Mouse (Mus musculus): Measurements from ENCODE around the gene Abcb5. TPM values are rescaled to one million over a fixed set of nuclear protein-coding genes. Genes with fewer than 3 reads are reported as not detected.

Abcb5 gene
- polyA plus RNA-seq, 1 experiment from 2014 or later, result not detected

DNA sequence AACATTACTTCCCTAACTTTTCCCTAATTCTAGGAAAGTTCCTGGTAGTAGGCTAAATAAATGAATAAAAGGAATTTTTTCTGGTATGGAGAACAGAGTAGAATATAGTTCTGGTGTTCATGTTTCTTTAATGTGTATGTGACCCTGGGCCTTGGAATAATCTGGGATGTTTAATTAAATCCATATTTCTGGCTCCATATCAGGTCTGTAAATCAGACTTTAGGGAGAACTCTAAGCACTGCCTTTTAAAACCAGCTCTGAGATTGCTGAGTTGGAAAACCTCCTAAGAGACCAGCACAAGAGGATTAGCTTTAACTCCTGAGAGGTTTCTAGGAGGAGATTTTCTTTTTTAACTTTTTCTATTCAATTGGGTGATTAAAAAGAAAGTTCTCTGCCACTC is 83.4 kb downstream of the Abcb5 start:
- Histone ChIP-seq H3K4me2 (replicated peaks; ENCODE audit: low read depth) (no peak overlapping the region), H3K4me3 (ENCODE audit: low read depth, low read length) (no peak overlapping the region), H3K36me3 (ENCODE audit: control insufficient read depth, insufficient read depth, low read length) (no peaks in the 10 kb centered on the region), H3K4me1 (replicated peaks; ENCODE audit: control insufficient read depth, insufficient read depth) (no peaks in the 10 kb centered on the region), H3K9me3 (ENCODE audit: control insufficient read depth, low read length) (no peaks in the 10 kb centered on the region), H3K9ac (ENCODE audit: low read length) (no peak overlapping the region), H3K27me3 (ENCODE audit: control insufficient read depth, insufficient read depth, low read length) (no peaks in the 10 kb centered on the region), H3K27ac (replicated peaks) (no peak overlapping the region)
- ATAC-seq (ENCODE audit: low FRiP score, low TSS enrichment), result no peak
- no peak for DNase-seq (ENCODE audit: low spot score)
- TF ChIP-seq EP300 (optimal IDR thresholded peaks at IDR 0.05), result no peak
- no peak for TF ChIP-seq CTCF (IDR thresholded peaks at IDR 0.05; ENCODE audit: low read depth)

DNA sequence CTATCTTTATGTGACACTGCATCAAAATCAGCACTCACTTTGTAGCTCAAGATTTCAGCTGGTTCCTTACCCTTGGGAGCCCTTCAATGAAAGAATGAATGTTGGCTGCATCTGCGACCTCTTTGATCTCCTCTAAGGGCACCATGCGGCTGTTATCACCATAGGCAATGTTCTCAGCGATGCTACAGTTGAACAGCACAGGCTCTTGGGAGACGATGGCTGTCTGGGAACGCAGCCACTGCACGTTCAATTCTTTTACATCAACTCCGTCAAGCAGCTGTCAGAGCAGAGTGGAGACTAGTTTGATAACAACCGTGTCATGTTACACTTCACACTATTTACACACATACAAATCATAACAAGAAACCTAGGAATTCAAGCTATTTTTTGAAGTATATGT is 93.5 kb downstream of the Abcb5 start:
- Histone ChIP-seq H3K36me3 (ENCODE audit: control insufficient read depth, insufficient read depth, low read length) (no peaks in the 10 kb centered on the region), H3K4me2 (replicated peaks; ENCODE audit: low read depth) (no peak overlapping the region), H3K27ac (replicated peaks) (no peak overlapping the region), H3K9me3 (ENCODE audit: control insufficient read depth, low read length) (no peaks in the 10 kb centered on the region), H3K9ac (ENCODE audit: low read length) (no peak overlapping the region), H3K27me3 (ENCODE audit: control insufficient read depth, insufficient read depth, low read length) (no peaks in the 10 kb centered on the region), H3K4me1 (replicated peaks; ENCODE audit: control insufficient read depth, insufficient read depth) (no peaks in the 10 kb centered on the region), H3K4me3 (ENCODE audit: low read depth, low read length) (no peak overlapping the region)
- ATAC-seq (ENCODE audit: low FRiP score, low TSS enrichment) (no peak), DNase-seq (ENCODE audit: low spot score) (no peak)
- TF ChIP-seq EP300 (optimal IDR thresholded peaks at IDR 0.05) (no peak), CTCF (IDR thresholded peaks at IDR 0.05; ENCODE audit: low read depth) (no peak)
- 47% methylated on average over 8 of the region's 8 CpGs for WGBS

DNA sequence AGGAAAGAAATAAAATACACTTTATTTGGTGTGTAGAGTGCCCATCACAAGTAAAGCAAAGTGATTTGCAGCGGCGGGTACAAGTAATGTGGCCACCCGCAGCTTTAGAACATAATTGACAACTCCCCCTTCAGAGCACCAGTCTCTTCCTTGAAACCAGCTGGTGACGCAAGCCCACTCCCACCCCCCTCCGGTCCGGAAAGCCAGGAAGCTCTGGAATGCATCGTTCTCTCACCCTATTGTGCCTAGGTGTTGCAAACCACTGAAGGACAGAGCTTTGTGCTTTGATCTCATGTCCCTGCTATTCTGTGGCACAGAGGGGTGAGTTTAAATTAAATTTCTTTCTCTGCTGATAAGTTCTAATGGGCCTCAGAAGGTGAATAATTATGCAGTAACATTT is 110.1 kb downstream of the Abcb5 start:
- Histone ChIP-seq H3K27ac (replicated peaks) (no peak overlapping the region), H3K36me3 (ENCODE audit: control insufficient read depth, insufficient read depth, low read length) (no peaks in the 10 kb centered on the region), H3K9ac (ENCODE audit: low read length) (no peak overlapping the region), H3K27me3 (ENCODE audit: control insufficient read depth, insufficient read depth, low read length) (peaks cover 6% of the 10 kb centered on the region; the same call in 1 of the 2 replicates), H3K4me2 (replicated peaks; ENCODE audit: low read depth) (no peak overlapping the region), H3K9me3 (ENCODE audit: control insufficient read depth, low read length) (no peaks in the 10 kb centered on the region), H3K4me3 (ENCODE audit: low read depth, low read length) (no peak overlapping the region), H3K4me1 (replicated peaks; ENCODE audit: control insufficient read depth, insufficient read depth) (no peaks in the 10 kb centered on the region)
- no peak for TF ChIP-seq EP300 (optimal IDR thresholded peaks at IDR 0.05)
- no peak for TF ChIP-seq CTCF (IDR thresholded peaks at IDR 0.05; ENCODE audit: low read depth)
- DNase-seq (ENCODE audit: low spot score) (no peak), ATAC-seq (ENCODE audit: low FRiP score, low TSS enrichment) (no peak)
- 7% methylated on average over 7 of the region's 7 CpGs for WGBS

- no peak overlapping the region for H3K27ac ChIP-seq (replicated peaks)
- peak; percentile 76 for DNase-seq (ENCODE audit: low spot score)
- peak overlapping the region; percentile 51 for H3K4me2 ChIP-seq (replicated peaks; ENCODE audit: low read depth)
- peaks cover 6% of the 10 kb centered on the region; the same call in 1 of the 2 replicates for H3K27me3 ChIP-seq (ENCODE audit: control insufficient read depth, insufficient read depth, low read length)
- under 1% methylated on average over 34 of the region's 34 CpGs for WGBS
- H3K4me1 ChIP-seq (replicated peaks; ENCODE audit: control insufficient read depth, insufficient read depth), result no peaks in the 10 kb centered on the region
- no peaks in the 10 kb centered on the region for H3K36me3 ChIP-seq (ENCODE audit: control insufficient read depth, insufficient read depth, low read length)
- peak overlapping the region; percentile 27 for H3K4me3 ChIP-seq (ENCODE audit: low read depth, low read length)
- H3K9me3 ChIP-seq (ENCODE audit: control insufficient read depth, low read length), result no peaks in the 10 kb centered on the region
- ATAC-seq (ENCODE audit: low FRiP score, low TSS enrichment), result peak; percentile 95
- no peak overlapping the region for H3K9ac ChIP-seq (ENCODE audit: low read length)
- TF ChIP-seq EP300 (optimal IDR thresholded peaks at IDR 0.05) (no peak), CTCF (IDR thresholded peaks at IDR 0.05; ENCODE audit: low read depth) (peak; percentile 91)
Observed at GRCm38 (mm10) chr12:118854831-118855453, 111.3 kb downstream of the Abcb5 start.

DNA sequence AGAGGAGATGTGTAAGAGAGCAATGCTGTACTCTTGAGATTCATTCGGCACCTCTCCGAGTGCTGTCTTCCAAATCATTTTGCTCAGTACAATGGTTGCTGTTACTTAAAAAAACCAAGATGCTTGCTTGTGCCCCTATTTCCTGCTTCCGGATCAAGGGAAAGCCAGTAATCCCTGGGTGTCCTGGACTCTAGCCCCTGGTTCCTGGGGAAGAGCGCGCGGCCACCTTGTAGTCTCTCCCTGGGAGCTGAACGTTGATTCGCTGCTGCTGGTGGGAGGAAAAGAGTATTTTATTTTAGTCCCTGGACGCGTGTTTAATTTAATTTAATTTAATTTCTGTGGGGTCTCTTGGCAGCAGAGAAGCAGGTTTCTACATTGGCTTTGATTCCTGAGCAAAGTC is 111.8 kb downstream of the Abcb5 start:
- no peak for TF ChIP-seq CTCF (IDR thresholded peaks at IDR 0.05; ENCODE audit: low read depth)
- TF ChIP-seq EP300 (optimal IDR thresholded peaks at IDR 0.05), result no peak
- Histone ChIP-seq H3K4me3 (ENCODE audit: low read depth, low read length) (no peak overlapping the region), H3K4me1 (replicated peaks; ENCODE audit: control insufficient read depth, insufficient read depth) (no peaks in the 10 kb centered on the region), H3K4me2 (replicated peaks; ENCODE audit: low read depth) (peak overlapping the region; percentile 51; the same call in 1 of the 2 replicates), H3K36me3 (ENCODE audit: control insufficient read depth, insufficient read depth, low read length) (no peaks in the 10 kb centered on the region), H3K9ac (ENCODE audit: low read length) (no peak overlapping the region), H3K27ac (replicated peaks) (no peak overlapping the region), H3K27me3 (ENCODE audit: control insufficient read depth, insufficient read depth, low read length) (peaks cover 7% of the 10 kb centered on the region; the same call in 1 of the 2 replicates), H3K9me3 (ENCODE audit: control insufficient read depth, low read length) (no peaks in the 10 kb centered on the region)
- no peak for ATAC-seq (ENCODE audit: low FRiP score, low TSS enrichment)
- 5% methylated on average over 10 of the region's 10 CpGs for WGBS
- no peak for DNase-seq (ENCODE audit: low spot score)

DNA sequence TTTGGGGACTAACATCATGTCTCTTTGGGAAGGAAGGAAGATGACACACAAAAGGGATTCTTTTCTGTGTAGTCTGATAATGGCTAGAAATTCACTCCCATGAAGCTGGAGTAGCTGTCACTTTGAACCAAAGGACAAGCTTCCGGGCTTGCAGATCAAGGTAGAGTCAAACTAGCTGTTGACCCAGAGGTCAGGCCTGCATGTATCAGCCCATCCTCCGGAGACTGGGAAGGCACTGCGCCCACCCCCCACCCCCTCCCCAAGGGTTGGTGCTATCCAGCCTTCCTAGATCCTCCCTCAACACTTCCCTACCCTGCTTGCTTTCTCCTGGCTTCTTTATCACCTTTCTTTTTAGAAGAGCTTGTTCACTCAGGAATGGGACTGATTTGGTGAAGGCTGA is 112.9 kb downstream of the Abcb5 start:
- Histone ChIP-seq H3K36me3 (ENCODE audit: control insufficient read depth, insufficient read depth, low read length) (no peaks in the 10 kb centered on the region), H3K4me1 (replicated peaks; ENCODE audit: control insufficient read depth, insufficient read depth) (no peaks in the 10 kb centered on the region), H3K9ac (ENCODE audit: low read length) (no peak overlapping the region), H3K27me3 (ENCODE audit: control insufficient read depth, insufficient read depth, low read length) (peaks cover 14% of the 10 kb centered on the region; the same call in 1 of the 2 replicates), H3K4me3 (ENCODE audit: low read depth, low read length) (no peak overlapping the region), H3K27ac (replicated peaks) (no peak overlapping the region), H3K9me3 (ENCODE audit: control insufficient read depth, low read length) (no peaks in the 10 kb centered on the region), H3K4me2 (replicated peaks; ENCODE audit: low read depth) (no peak overlapping the region)
- DNase-seq (ENCODE audit: low spot score) (no peak), ATAC-seq (ENCODE audit: low FRiP score, low TSS enrichment) (no peak)
- 6% methylated on average over 3 of the region's 3 CpGs for WGBS
- TF ChIP-seq EP300 (optimal IDR thresholded peaks at IDR 0.05) (no peak), CTCF (IDR thresholded peaks at IDR 0.05; ENCODE audit: low read depth) (no peak)

All from stomach, postnatal 0 days (tissue).